Mouse (Mus musculus) kidney, postnatal 25 days (tissue): ENCODE results near the gene Dact2.

Experiments used
- DNase-seq, 2 experiments: peaks; one replicate each; pipeline ENCODE4 v3.0.0; 2021; ENCODE audit warnings: mixed read lengths in 2 of 2

The Dact2 gene

DNA sequence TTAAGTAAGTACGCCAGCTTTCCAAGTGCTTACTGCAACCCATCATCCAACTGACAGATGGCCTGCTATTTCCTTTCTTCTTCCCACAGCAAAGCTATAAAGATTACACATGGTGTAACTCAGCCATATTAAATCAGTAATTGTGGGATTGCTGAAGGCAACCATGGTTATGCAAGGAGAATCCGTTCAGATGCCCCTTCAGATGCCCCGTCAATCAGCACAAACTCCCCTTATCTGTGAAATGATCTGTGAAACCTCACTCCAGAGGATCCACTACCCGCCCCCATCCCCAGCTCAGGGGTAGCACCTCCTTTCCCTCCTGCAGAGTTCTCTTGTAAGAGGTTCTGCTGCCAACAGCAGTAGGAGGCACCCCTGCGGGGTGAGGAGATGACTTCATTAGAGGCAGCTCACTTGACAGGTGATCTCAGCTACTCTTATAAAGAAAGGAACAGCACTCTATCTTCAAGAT lies 3.0 kb upstream of the Dact2 start:
- no peak for DNase-seq

DNA sequence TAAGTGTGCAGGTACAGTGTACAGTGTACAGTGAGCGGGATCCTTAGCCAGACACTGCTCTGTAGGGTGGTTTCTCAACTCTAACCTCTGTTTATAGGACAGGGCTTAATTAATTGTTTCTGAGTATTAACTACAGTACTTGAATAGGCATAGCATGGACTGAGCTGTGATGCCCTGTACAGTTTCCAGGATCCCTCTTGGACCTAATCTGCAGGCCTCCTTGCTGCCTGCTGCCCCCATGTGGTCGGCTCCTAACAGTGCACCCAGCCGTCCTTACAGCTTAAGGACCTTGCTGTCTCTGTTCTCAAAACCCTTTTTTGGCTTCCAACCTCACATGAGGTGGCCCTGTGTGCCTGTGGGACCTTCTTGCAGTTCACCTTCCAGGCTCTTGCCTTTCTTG lies 2.0 kb upstream of the Dact2 start:
- peak; percentile 75 to 83 for DNase-seq

GRCm38 (mm10) chr17:14205236-14205635 lies 1.1 kb upstream of the Dact2 start:
- DNase-seq: no peak

GRCm38 (mm10) chr17:14203121-14203941 lies 773 bp downstream of the Dact2 start:
- DNase-seq: peak; percentile 76 to 92

- peak; percentile 89 to 95 for DNase-seq
These were observed 1.6 kb downstream of the Dact2 start for GRCm38 (mm10) chr17:14202291-14203030.

DNA sequence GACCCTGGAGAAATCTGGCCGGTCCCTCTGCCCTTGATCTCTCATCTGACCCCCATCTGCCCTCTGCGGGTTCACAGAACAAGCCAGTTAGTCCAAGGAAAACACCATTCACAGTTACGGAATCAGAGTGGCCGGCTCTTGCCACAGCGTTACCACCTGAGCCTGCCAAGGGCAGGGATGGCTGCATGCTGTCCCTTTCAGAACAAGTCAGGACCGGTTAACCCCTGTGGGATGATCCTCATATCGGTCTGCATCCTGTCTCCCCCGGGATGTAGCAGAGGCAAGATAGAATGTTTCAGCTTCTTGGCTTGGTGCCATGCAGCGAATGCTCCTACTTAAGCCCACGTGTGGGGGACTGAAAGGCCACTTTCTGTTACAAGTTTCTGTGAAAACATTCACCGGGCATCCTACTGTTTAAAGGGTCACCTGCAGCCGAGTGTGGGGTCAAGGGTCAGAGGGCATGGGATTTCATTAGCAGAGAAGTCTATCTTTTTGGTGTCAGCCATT lies 2.8 kb downstream of the Dact2 start:
- DNase-seq: peak; percentile 60 to 73

GRCm38 (mm10) chr17:14200206-14200605 lies 3.9 kb downstream of the Dact2 start:
- peak in 1 of 2 experiments; percentile 17 for DNase-seq

DNA sequence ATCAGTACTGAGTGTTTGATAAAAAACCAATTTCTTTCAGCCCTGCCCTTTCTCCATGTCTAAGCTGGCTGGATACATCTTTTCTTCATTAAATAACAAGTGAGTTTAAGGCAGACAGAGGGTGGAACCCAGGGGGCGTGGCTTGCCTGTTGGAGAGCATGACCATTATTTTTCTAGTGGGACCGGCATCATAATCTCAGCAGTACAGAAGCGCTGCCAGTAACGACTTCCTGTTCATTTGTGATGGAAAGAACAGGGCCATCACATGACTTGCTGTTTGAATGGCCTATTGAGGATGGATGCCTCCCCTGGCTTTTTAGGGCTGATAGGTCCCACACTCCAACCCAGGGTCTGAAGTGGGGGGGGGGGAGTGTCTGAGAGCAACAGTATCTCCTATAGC lies 4.5 kb downstream of the Dact2 start:
- DNase-seq: peak; percentile 53 to 62

- DNase-seq: peak in 1 of 2 experiments; percentile 22
These were observed 11.2 kb downstream of the Dact2 start for GRCm38 (mm10) chr17:14192924-14193323.

DNA sequence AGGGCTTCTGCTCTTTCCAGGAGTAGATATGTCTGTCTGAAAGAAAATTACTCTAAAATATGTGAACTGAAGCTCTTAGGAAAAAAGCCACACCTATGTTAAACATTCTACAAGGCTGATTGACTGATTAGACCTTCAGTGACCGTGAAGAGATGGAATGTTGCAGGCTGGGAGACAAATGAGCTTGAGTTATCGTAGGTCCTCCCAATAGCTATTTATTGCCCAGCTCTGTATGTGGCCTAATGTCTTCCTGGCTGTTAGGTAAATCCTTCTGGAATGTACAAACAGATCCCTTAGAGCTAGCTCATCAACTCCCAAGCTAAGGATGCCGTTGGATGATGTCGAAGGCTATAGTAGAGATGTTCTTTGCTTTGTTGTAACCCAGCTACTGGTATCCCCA lies 11.7 kb downstream of the Dact2 start:
- no peak for DNase-seq

DNA sequence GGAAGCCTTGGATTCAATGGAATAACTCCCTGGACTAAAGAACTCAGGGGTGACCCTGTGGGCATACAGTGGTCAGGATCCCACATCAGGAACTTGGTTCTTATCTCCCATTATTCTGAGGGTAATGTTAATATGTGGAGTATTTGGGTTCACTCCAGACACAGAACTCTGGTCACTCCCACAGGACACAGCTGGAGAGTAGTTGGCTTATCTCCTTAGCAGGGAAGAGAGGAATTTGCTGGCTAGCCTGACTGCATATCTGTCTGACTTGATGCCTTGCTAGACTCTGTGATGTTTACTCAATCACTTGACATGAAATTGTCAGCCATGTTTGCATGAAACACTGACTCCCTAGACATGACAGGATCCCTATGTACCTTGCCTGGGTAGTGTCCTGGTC lies 15.6 kb downstream of the Dact2 start:
- no peak for DNase-seq

DNA sequence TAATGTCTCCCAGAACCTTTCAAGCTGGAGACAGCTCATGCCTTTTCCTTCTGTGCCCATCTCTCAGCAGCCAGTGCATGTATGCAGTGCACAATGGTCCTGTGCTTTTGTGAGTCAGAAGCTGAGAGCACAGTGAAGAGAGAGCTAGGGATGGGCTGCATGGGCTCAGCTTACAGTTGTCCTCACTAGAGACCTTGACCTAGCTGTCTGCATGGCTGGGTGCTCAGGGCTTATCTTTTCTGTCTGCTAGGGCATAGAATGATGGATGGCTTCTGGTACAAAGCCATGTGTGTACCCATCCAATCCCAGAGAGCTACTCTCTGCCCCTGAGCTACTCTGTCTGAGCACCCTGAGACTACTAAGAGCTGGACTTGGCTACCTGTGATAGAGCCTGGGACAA lies 17.0 kb downstream of the Dact2 start:
- no peak for DNase-seq

DNA sequence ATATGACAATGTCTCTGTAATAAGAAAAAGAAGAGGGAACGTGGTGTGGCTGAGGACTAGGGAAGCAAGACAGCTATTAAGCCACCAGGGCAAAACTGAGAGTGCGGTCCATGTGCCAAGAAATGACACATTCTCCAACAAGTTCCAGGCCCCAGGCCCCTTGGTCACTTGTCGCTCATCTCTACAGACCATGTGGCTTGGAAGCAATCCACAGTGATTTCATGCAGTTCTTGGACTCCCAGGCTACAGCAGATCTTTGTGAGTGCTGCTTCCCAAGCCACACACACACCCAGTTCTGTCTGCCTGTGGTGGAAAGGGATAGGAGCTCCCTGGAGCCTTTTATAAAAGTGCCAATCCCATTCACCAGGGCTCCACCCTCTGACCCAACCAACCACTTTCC lies 17.9 kb downstream of the Dact2 start:
- no peak for DNase-seq

DNA sequence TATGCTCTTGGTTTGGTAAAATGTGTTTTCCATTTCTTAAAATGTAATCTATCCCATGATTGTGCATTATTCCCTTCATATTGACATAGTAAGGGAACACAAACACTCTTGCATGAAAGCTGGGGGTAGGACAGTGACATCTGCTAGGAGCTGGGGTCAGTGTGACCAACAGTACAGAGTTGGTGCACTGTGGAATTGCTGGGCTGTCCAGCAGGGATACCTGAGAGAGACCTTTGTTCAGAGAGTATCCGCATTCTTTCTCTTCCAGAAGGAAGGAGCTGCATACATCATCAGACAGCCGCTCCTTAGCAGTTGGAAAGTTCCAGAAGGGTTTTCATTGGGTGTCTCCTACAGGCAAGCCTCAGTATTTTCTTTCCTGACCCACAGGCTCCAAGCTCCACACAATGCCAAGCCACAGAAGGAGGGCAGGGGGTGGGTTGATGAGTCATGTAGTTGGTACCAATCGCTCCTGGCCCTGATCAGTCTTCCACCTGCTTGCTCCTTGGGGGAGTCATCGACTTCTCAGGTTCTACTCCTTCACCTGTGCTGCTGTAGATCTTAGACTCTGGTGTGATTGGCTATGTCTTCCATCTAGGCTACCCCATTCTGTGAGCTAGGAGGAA lies 19.8 kb downstream of the Dact2 start:
- DNase-seq: no peak

DNA sequence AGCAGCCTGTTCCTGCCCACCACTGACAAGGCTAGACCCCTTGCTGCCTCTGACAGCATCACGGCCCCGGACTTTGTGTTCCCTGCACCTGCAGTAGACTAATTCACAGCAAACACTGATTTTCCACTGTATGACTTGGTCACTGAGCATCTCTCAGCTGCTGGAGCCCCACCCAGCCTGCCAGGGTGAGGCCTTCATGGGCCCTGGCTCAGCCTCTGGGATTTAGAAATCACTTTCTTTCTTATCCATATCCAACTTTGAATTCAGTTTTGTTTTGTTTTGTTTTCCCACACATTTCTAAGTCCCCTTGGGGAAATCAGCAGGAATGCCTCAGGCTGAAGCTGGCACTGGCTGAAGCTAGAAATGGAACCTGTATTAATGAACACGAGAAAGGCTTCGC lies 20.4 kb downstream of the Dact2 start:
- no peak for DNase-seq

DNA sequence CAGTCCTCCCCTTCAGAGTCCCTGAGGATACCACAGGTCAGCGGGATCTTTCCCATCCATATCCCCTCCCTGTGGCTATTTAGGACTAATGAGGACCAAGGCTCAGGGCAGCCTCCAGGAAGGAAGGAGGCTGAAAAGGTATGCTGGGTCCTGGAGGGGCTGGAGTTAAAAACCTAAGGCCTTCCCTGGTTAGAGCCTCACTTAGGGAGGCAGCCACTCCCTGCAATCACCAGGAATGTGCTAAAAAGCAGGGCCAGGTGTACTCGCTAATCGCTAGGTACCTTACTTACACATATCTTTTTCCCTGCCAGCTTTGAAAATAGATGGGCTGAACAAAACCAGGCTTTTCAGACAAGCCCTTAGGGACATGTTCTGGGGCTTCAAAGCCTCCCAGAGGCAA lies 21.2 kb downstream of the Dact2 start:
- no peak for DNase-seq

DNA sequence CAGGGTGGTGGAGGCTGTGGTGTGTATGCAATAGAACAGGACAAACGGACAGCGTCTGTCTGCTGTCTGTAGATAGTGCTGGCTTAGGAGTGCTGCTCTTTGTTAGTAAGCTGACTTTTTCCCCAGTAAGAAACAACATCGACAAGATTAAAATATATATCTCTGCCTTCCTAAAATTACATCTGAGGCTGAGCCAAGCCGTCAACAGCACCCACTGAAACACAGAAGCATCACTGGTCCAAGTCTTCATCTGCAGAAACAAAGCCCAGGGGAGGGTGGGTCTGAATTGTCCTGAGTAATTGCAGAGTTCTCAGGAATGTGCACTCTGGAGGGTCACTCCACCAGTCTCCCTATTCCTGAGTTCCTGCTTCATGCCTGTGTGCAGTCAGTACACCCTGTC lies 25.2 kb downstream of the Dact2 start:
- DNase-seq: no peak

DNA sequence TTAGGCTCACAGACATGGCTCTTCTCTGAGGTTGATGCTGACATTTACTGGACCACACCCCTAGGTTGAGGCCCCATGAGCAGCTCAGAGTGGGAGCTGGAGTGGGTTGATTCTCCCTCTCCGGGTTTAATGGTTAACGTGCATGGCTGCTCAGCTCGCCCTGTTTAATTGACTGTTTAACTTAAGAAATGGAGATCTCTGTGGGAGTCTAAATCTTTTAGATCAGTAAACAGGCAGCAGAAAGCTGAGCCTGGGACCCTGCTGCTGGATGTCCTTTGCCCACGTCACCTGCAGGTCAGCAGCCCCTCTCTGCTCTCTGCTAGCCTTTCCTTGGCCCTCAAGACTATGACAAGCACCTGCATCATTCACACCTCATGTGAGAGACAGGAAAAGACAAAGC lies 25.6 kb downstream of the Dact2 start:
- DNase-seq: peak; percentile 64 to 80

GRCm38 (mm10) chr17:14178049-14178448 lies 26.1 kb downstream of the Dact2 start:
- DNase-seq: no peak

DNA sequence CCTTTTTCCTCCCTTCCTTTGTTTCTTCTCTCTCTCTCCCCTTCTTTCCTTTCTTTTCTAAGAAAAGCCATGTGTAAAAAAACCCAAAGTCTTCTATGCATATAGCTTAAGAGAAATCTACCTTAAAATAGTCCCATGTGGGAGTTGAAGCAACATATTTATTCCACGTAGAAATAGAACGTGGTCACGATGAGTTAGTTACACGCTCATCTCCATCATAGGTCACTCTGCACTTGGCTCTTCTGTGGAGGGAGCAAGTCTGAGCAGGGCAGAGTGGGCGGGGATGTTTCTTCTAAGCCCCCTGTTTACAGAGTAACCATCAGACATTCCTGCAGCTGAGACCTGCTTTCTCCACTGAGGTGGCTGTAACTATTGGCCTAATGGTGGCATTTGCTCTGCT lies 27.1 kb downstream of the Dact2 start:
- DNase-seq: no peak

GRCm38 (mm10) chr17:14175704-14176103 lies 28.4 kb downstream of the Dact2 start:
- no peak for DNase-seq

DNA sequence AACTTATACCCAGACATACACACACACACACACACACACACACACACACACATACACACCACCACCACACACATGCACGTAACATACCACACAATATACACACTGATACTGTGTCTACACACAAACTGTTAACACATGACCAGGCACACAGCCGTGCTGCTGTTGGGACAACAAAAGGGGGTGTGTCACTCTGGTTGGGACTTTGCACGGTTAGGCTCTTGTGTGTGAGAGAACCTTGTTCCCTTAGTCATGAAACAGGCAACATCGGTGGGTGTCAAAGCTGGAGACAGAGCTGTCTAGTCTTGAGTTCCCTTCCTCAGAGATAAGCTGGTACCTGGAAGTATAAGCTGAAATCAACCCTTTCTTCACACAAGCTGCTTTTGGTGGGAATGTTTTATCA lies 29.1 kb downstream of the Dact2 start:
- no peak for DNase-seq

DNA sequence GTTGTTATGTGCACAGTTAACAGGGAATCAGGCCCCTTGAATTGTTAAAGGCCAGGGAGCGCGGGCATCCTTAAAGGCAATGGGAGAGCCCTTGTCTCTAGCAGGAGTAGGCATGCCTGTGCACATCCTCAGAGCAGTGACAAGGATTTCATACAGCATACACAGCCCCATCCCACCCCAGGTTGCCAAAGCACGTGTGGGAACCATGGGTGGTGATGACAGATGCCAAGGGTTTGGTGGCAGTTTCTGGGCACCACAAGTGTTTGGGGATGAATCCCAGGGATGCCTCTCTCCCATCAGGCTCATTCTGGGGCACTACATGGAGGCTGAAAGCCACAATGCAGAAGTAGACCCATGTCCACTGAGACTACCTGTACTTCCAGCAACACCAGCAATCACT lies 29.7 kb downstream of the Dact2 start:
- DNase-seq: no peak
